Mouse (Mus musculus): ENCODE results near the gene Mbtps1.
A peak's percentile ranks its signal among the peaks of the same experiment; 100 is the strongest.

- no peak for TF ChIP-seq CTCF (IDR thresholded peaks at IDR 0.05; ENCODE audit: extremely low read depth, insufficient read depth, insufficient read length, insufficient replicate concordance)
- peak; percentile 46 for TF ChIP-seq POLR2A (IDR thresholded peaks at IDR 0.05; ENCODE audit: low read depth, low read length)
These were observed at the start of gene Mbtps1 for GRCm38 (mm10) chr8:119558603-119559401.
